Mouse (Mus musculus) hindbrain, embryonic 14.5 days (tissue): ENCODE data around the gene Map3k14. TPM values are rescaled to one million over a fixed set of nuclear protein-coding genes. Genes with fewer than 3 reads are reported as not detected.

Source experiments
- ATAC-seq: fragments of 200-750 bp; cut with Nextera tagmentation; 2 replicates; pipeline ENCODE4 v1.8.0; 2017; ENCODE audit warnings: moderate number of reproducible peaks, mild to moderate bottlenecking, moderate TSS enrichment, moderate library complexity; ENCODE audit not compliant: low FRiP score
- DNase-seq: peaks from one replicate; pipeline ENCODE4 v3.0.0-alpha.2; 2015; ENCODE audit warnings: low spot score
- H3K27ac ChIP-seq: fragments of 300-500 bp; sonication (generic); 2 replicates; pipeline ENCODE4 v1.5.1; 2014; ENCODE audit warnings: mild to moderate bottlenecking, moderate library complexity
- H3K27me3 ChIP-seq: fragments of 300-500 bp; sonication (generic); 2 replicates; pipeline ENCODE4 v1.6.1; 2014; ENCODE audit warnings: mild to moderate bottlenecking, low read length, mixed read lengths; ENCODE audit not compliant: control insufficient read depth, insufficient read depth
- H3K36me3 ChIP-seq: fragments of 300-500 bp; sonication (generic); replicated peaks from 2 replicates; pipeline ENCODE4 v1.6.1; 2014; ENCODE audit not compliant: control insufficient read depth, insufficient read depth
- H3K4me1 ChIP-seq: fragments of 300-500 bp; sonication (generic); replicated peaks from 2 replicates; pipeline ENCODE4 v1.6.1; 2014; ENCODE audit warnings: antibody characterized with exemption, low read length, mixed read lengths; ENCODE audit not compliant: control insufficient read depth, insufficient read depth
- H3K4me2 ChIP-seq: fragments of 300-500 bp; sonication (generic); replicated peaks from 2 replicates; pipeline ENCODE4 v1.6.1; 2014; ENCODE audit warnings: mild to moderate bottlenecking, moderate library complexity
- H3K4me3 ChIP-seq: fragments of 300-500 bp; sonication (generic); replicated peaks from 2 replicates; pipeline ENCODE4 v1.5.1; 2014; ENCODE audit warnings: mild to moderate bottlenecking, low read length
- H3K9ac ChIP-seq: fragments of 300-500 bp; sonication (generic); 2 replicates; pipeline ENCODE4 v1.6.1; 2014
- H3K9me3 ChIP-seq: fragments of 300-500 bp; sonication (generic); 2 replicates; pipeline ENCODE4 v1.6.1; 2016; ENCODE audit warnings: low read length; ENCODE audit not compliant: control insufficient read depth
- WGBS: fragments of 180-500 bp; shearing (Covaris S2); extraction: QIAGEN DNeasy Blood & Tissue Kit; methylation state at CpG from one replicate; pipeline ENCODE4 v1.1.7; 2014; 5-methylcytosine and 5-hydroxymethylcytosine counted together
- polyA plus RNA-seq: library from polyadenylated mRNA; unstranded; fragments of >200 nt; fragmentation: Nextera tagmentation; extraction: Ambion mirVana; gene quantifications from 2 replicates; pipeline ENCODE4 v1.2.1, GENCODE M21; 2014

The Map3k14 gene
- polyA plus RNA-seq, 1 experiment from 2014 or later: 2.9 TPM

DNA sequence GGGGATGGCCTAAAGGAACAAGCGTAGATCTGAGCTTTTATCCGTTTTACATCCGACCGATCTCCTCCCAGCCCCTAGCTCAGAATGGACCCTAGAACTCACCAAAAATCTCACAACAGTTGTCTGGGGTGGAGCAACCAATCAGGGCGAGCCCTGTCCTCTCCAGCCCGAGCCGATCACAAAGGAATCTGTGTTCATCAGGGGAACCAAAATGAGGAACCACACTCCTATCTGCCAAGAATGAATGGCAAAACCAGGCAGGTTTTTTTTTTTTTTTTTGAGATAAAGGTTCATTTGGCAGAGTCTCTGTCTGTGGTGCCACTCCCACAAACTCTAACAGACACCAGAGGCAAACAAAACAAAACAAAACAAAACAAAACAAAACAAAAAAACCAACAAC, 2.1 kb downstream of the Map3k14 start:
- Histone ChIP-seq H3K4me3 (no peak overlapping the region), H3K9ac (no peak overlapping the region), H3K36me3 (no peaks in the 10 kb centered on the region), H3K27me3 (no peaks in the 10 kb centered on the region), H3K27ac (no peak overlapping the region), H3K4me1 (peaks cover 51% of the 10 kb centered on the region), H3K4me2 (peak overlapping the region; percentile 54), H3K9me3 (no peaks in the 10 kb centered on the region)
- WGBS: 40% methylated on average over 7 of the region's 7 CpGs
- no peak for DNase-seq
- no peak for ATAC-seq

DNA sequence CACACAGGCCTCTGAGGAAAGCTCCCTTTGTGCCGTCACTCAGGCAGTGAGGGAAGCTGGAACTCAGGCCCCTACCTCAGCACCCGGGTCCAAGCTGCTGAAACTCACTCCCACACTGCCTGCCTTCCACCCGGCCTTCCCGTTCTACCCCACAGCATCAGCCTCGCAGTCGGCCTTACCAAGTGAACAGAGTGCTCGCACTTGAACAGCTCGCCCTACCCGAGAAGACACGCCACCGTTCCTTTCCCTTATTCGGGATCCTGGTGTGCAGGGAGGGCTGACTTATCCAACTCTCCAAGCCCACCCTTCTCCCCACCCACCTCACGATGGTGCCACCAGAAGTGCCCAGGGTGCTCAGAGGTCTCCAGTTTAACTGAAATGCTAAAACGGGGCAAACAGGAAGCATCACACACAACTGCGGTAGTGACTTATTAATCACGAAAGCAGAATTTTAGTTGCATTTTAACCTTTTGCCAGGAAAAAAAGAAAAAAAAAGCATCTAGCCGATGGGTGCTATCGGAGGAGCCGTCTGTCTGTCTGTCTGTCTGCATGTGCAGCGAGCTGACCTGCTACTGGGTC, 2.8 kb downstream of the Map3k14 start:
- no peak overlapping the region for H3K27ac ChIP-seq
- peak overlapping the region; percentile 54 for H3K4me2 ChIP-seq
- no peak overlapping the region for H3K4me3 ChIP-seq
- H3K4me1 ChIP-seq: peaks cover 51% of the 10 kb centered on the region
- H3K27me3 ChIP-seq: no peaks in the 10 kb centered on the region
- H3K9ac ChIP-seq: 0 out of 2 replicates have a peak overlapping the region, but pooled peaks have one; percentile 1
- H3K9me3 ChIP-seq: no peaks in the 10 kb centered on the region
- H3K36me3 ChIP-seq: no peaks in the 10 kb centered on the region
- ATAC-seq: no peak
- 67% methylated on average over 20 of the region's 20 CpGs for WGBS
- DNase-seq: no peak

DNA sequence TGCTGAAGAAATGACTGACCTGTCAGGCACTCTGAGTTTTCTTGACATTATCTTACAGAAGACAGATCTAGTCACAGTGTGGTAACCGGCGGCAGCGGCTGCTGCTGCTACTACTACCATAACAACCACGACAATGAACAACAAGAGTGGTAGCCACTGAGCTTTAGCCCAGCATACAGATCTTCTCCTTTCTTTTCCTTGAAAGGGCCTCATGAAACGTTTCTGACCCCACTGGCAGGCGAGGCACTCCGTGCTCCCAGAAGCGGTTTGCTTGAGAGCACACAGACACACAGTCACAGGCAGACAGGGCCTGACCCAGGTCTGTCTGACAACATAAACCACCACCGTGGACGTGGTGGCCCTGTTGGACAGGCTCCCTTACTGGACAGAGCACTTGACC, 3.7 kb downstream of the Map3k14 start:
- Histone ChIP-seq H3K9me3 (no peaks in the 10 kb centered on the region), H3K4me2 (peak overlapping the region; percentile 23), H3K27me3 (no peaks in the 10 kb centered on the region), H3K36me3 (no peaks in the 10 kb centered on the region), H3K9ac (no peak overlapping the region), H3K4me3 (no peak overlapping the region), H3K27ac (peak overlapping the region; percentile 54; the same call in 1 of the 2 replicates), H3K4me1 (peaks cover 51% of the 10 kb centered on the region)
- ATAC-seq (no peak), DNase-seq (no peak)
- 14% methylated on average over 10 of the region's 10 CpGs for WGBS

- Histone ChIP-seq H3K27ac (no peak overlapping the region), H3K4me3 (no peak overlapping the region), H3K27me3 (no peaks in the 10 kb centered on the region), H3K36me3 (no peaks in the 10 kb centered on the region), H3K4me2 (peak overlapping the region; percentile 23; the same call in 1 of the 2 replicates), H3K9me3 (no peaks in the 10 kb centered on the region), H3K9ac (peak overlapping the region; percentile 31; the same call in 1 of the 2 replicates), H3K4me1 (peaks cover 51% of the 10 kb centered on the region)
- DNase-seq: no peak
- WGBS: 67% methylated on average over 20 of the region's 20 CpGs
- ATAC-seq: no peak
Observed at GRCm38 (mm10) chr11:103262412-103263267, 4.6 kb downstream of the Map3k14 start.

GRCm38 (mm10) chr11:103261671-103262411, 5.4 kb downstream of the Map3k14 start:
- 86% methylated on average over 7 of the region's 7 CpGs for WGBS
- no peaks in the 10 kb centered on the region for H3K27me3 ChIP-seq
- no peaks in the 10 kb centered on the region for H3K36me3 ChIP-seq
- no peak overlapping the region for H3K4me2 ChIP-seq
- H3K9me3 ChIP-seq: no peaks in the 10 kb centered on the region
- H3K4me3 ChIP-seq: no peak overlapping the region
- DNase-seq (no peak), ATAC-seq (no peak)
- H3K27ac ChIP-seq: no peak overlapping the region
- H3K4me1 ChIP-seq: peaks cover 51% of the 10 kb centered on the region
- peak overlapping the region; percentile 24; the same call in 1 of the 2 replicates for H3K9ac ChIP-seq

DNA sequence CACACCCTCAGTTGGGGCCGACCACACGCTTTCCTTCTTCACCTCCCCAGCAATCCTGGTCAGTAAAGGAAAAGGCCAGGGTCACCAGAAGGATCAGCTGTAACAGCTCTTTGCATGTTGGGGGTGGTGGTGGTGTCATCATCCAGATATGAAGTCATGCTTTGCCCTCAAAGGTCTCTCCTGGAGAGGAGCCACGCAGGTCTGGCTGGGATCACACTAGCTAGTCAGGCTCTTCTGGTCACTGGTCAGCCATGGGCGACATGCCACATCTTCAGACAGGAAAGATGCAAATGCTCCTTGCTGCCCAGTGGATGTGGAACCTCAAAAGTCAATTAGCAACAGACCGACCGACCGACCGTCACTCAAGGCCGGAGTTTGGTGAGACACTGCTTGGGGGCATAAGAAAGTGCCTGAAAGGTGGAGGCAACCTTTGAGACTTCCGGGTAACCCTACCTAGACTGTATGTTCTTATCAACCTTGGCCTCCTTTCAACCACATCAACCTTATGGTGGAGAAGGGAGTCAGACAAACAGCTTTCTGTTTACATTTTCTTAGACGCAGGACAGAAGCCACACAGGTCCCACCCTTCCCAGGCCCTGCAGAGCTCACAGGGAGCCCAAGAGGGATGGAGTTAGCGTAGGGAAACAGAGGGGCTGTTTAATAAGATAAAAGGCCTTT, 6.6 kb downstream of the Map3k14 start:
- DNase-seq: no peak
- Histone ChIP-seq H3K9ac (no peak overlapping the region), H3K27ac (no peak overlapping the region), H3K4me1 (peaks cover 40% of the 10 kb centered on the region), H3K4me2 (no peak overlapping the region), H3K9me3 (no peaks in the 10 kb centered on the region), H3K36me3 (no peaks in the 10 kb centered on the region), H3K4me3 (no peak overlapping the region), H3K27me3 (no peaks in the 10 kb centered on the region)
- ATAC-seq: no peak
- WGBS: 92% methylated on average over 12 of the region's 12 CpGs

GRCm38 (mm10) chr11:103260034-103260433, 7.2 kb downstream of the Map3k14 start:
- H3K27me3 ChIP-seq: no peaks in the 10 kb centered on the region
- H3K4me3 ChIP-seq: no peak overlapping the region
- no peak for ATAC-seq
- no peaks in the 10 kb centered on the region for H3K9me3 ChIP-seq
- H3K4me2 ChIP-seq: no peak overlapping the region
- H3K36me3 ChIP-seq: no peaks in the 10 kb centered on the region
- DNase-seq: no peak
- peaks cover 34% of the 10 kb centered on the region for H3K4me1 ChIP-seq
- no peak overlapping the region for H3K27ac ChIP-seq
- H3K9ac ChIP-seq: no peak overlapping the region
- WGBS: 95% methylated on average over 5 of the region's 5 CpGs

- no peak overlapping the region for H3K9ac ChIP-seq
- 90% methylated on average over 4 of the region's 4 CpGs for WGBS
- no peaks in the 10 kb centered on the region for H3K27me3 ChIP-seq
- no peak overlapping the region for H3K4me3 ChIP-seq
- peaks cover 14% of the 10 kb centered on the region for H3K4me1 ChIP-seq
- H3K27ac ChIP-seq: no peak overlapping the region
- H3K4me2 ChIP-seq: no peak overlapping the region
- H3K9me3 ChIP-seq: no peaks in the 10 kb centered on the region
- ATAC-seq: no peak
- H3K36me3 ChIP-seq: no peaks in the 10 kb centered on the region
- no peak for DNase-seq
Observed at GRCm38 (mm10) chr11:103257938-103258481, 9.3 kb downstream of the Map3k14 start.
